Mouse (Mus musculus) lung, adult 2 months (tissue): ENCODE measurements around the gene Cradd.

ENCODE experiments used
- CTCF ChIP-seq: fragments of 200-500 bp; IDR thresholded peaks from 2 replicates; pipeline ENCODE4 v1.5.1; 2011; ENCODE audit warnings: mild to moderate bottlenecking, low read length, control low read depth; ENCODE audit not compliant: insufficient read depth
- POLR2A ChIP-seq: fragments of 200-500 bp; IDR thresholded peaks from 2 replicates; pipeline ENCODE4 v1.6.1; 2011; ENCODE audit warnings: low read depth, mild to moderate bottlenecking, control low read depth, low read length, borderline replicate concordance; ENCODE audit errors: extremely low read depth

- TF ChIP-seq POLR2A, result no peak
- TF ChIP-seq CTCF, result no peak
Measured at GRCm38 (mm10) chr10:95316675-95317074, 7.3 kb downstream of the Cradd start.
